Mouse (Mus musculus) liver, embryonic 14.5 days (tissue): Measurements from ENCODE around the gene Gpr156.

ENCODE experiments used
- CTCF ChIP-seq: IDR thresholded peaks from 2 replicates; pipeline ENCODE4 v1.5.1; 2016; ENCODE audit warnings: antibody characterized with exemption, low read depth, control low read depth
- EP300 ChIP-seq: IDR thresholded peaks from 2 replicates; pipeline ENCODE4 v1.6.1; 2016; ENCODE audit warnings: antibody characterized with exemption, low read depth

DNA sequence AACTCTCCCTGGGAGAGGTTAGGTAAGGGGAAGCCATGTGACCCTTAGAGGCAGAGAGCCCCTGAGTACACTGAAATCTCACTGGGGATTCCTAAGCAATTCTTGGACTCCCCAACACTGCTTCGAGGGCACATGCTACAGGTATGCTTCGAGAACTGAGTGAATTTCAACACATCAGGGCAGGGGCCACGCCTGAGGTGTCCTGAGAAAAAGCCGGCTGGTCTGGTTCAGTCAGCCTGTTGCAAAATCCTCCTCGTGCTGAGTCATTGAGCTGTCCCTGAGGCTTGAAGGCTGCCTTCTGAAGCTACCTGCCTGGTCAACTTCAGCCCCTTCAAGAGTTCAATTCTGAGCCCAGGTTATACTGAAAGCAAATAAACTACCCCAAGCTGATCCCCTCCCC, 96.1 kb downstream of the Gpr156 start:
- no peak for TF ChIP-seq CTCF
- no peak for TF ChIP-seq EP300
